Mouse (Mus musculus) lung, embryonic 16.5 days (tissue): ENCODE results near the gene Dlx4. TPM values are rescaled to one million over a fixed set of nuclear protein-coding genes. Genes with fewer than 3 reads are reported as not detected.

Experiments
- ATAC-seq: fragments of 200-750 bp; cut with Nextera tagmentation; 2 replicates; pipeline ENCODE4 v1.8.0; 2017; ENCODE audit warnings: low read depth, mild to moderate bottlenecking, moderate library complexity
- H3K27ac ChIP-seq: fragments of 300-500 bp; sonication (generic); 2 replicates; pipeline ENCODE4 v1.5.1; 2014; ENCODE audit warnings: mild to moderate bottlenecking, control low read depth, low read length
- H3K27me3 ChIP-seq: fragments of 300-500 bp; sonication (generic); 2 replicates; pipeline ENCODE4 v1.6.1; 2014; ENCODE audit warnings: low read depth, low read length, mixed read lengths; ENCODE audit not compliant: control insufficient read depth, insufficient read depth
- H3K36me3 ChIP-seq: fragments of 300-500 bp; sonication (generic); 2 replicates; pipeline ENCODE4 v1.6.1; 2014; ENCODE audit warnings: low read length; ENCODE audit not compliant: control insufficient read depth, insufficient read depth
- H3K4me1 ChIP-seq: fragments of 300-500 bp; sonication (generic); replicated peaks from 2 replicates; pipeline ENCODE4 v1.6.1; 2014; ENCODE audit warnings: low read length, mixed read lengths; ENCODE audit not compliant: control insufficient read depth, insufficient read depth
- H3K4me2 ChIP-seq: fragments of 300-500 bp; sonication (generic); 2 replicates; pipeline ENCODE4 v1.6.1; 2014; ENCODE audit warnings: low read depth, low read length, control low read depth
- H3K4me3 ChIP-seq: fragments of 300-500 bp; sonication (generic); 2 replicates; pipeline ENCODE4 v1.5.1; 2014; ENCODE audit warnings: mild to moderate bottlenecking, low read length, control low read depth
- H3K9ac ChIP-seq: fragments of 300-500 bp; sonication (generic); 2 replicates; pipeline ENCODE4 v1.6.1; 2014; ENCODE audit warnings: low read length, control low read depth
- H3K9me3 ChIP-seq: fragments of 300-500 bp; sonication (generic); 2 replicates; pipeline ENCODE4 v1.6.1; 2016; ENCODE audit warnings: low read length; ENCODE audit not compliant: control insufficient read depth
- WGBS: fragments of 180-500 bp; shearing (Covaris S2); extraction: QIAGEN DNeasy Blood & Tissue Kit; methylation state at CpG from one replicate; pipeline ENCODE4 v1.1.7; 2014; 5-methylcytosine and 5-hydroxymethylcytosine counted together
- polyA plus RNA-seq: library from polyadenylated mRNA; unstranded; fragments of >200 nt; fragmentation: Nextera tagmentation; extraction: Ambion mirVana; gene quantifications from 2 replicates; pipeline ENCODE4 v1.2.1, GENCODE M21; 2015

Gene Dlx4
- polyA plus RNA-seq, 1 experiment from 2014 or later = 1.3 TPM

DNA sequence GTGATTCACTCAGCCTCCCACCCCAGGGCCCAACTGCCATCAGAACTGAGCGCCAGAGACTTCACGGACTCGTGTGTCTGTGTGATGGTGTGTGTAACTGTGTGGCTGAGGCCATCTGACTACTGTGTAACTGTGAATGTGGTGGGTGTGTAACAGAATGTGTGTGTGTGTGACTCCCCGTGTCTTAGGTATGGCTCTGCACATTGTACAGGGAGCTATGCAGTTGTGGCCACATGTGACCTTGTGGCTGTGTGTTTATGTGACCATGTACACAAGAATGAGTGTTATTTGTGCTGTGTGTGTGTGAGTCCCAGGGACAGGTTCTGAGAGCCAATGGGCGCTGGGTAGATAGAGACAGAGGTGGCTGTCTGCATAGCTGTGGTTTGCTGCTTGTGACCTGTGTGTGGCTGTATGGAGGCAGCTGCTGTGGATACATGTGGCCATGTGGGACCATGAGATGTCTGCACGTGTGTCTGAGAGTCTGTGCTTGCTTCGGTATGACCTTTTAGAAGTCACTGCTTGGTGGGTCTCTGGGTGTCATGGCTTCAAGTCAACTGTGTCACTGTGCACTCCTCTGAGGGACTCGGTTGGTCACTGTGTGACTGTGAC, 13.8 kb upstream of the Dlx4 start:
- no peak overlapping the region for H3K4me3 ChIP-seq
- ATAC-seq = 0 out of 2 replicates have a peak, but pooled peaks have one; percentile 17
- H3K27ac ChIP-seq = no peak overlapping the region
- H3K4me1 ChIP-seq = no peaks in the 10 kb centered on the region
- no peaks in the 10 kb centered on the region for H3K9me3 ChIP-seq
- WGBS = 74% methylated on average over 8 of the region's 8 CpGs
- no peak overlapping the region for H3K9ac ChIP-seq
- no peaks in the 10 kb centered on the region for H3K27me3 ChIP-seq
- no peak overlapping the region for H3K4me2 ChIP-seq
- H3K36me3 ChIP-seq = no peaks in the 10 kb centered on the region

- H3K4me3 ChIP-seq = no peak overlapping the region
- H3K4me1 ChIP-seq = no peaks in the 10 kb centered on the region
- H3K36me3 ChIP-seq = no peaks in the 10 kb centered on the region
- no peak overlapping the region for H3K4me2 ChIP-seq
- no peaks in the 10 kb centered on the region for H3K9me3 ChIP-seq
- ATAC-seq = no peak
- 72% methylated on average over 5 of the region's 5 CpGs for WGBS
- no peak overlapping the region for H3K27ac ChIP-seq
- H3K9ac ChIP-seq = no peak overlapping the region
- H3K27me3 ChIP-seq = peaks cover 3% of the 10 kb centered on the region; the same call in 1 of the 2 replicates
These were observed 11.8 kb upstream of the Dlx4 start for GRCm38 (mm10) chr11:95157872-95158271.

- WGBS = 54% methylated on average over 5 of the region's 5 CpGs
- no peaks in the 10 kb centered on the region for H3K36me3 ChIP-seq
- H3K4me3 ChIP-seq = no peak overlapping the region
- H3K4me2 ChIP-seq = no peak overlapping the region
- H3K27ac ChIP-seq = no peak overlapping the region
- H3K4me1 ChIP-seq = no peaks in the 10 kb centered on the region
- H3K27me3 ChIP-seq = peaks cover 5% of the 10 kb centered on the region
- H3K9me3 ChIP-seq = no peaks in the 10 kb centered on the region
- H3K9ac ChIP-seq = no peak overlapping the region
- no peak for ATAC-seq
These were observed 11.3 kb upstream of the Dlx4 start for GRCm38 (mm10) chr11:95157356-95157755.

GRCm38 (mm10) chr11:95155511-95155910, 9.4 kb upstream of the Dlx4 start:
- Histone ChIP-seq H3K27me3 (peaks cover 22% of the 10 kb centered on the region), H3K9ac (no peak overlapping the region), H3K36me3 (no peaks in the 10 kb centered on the region), H3K27ac (no peak overlapping the region), H3K4me1 (0 out of 2 replicates have a peak, but pooled peaks cover 3% of the 10 kb centered on the region), H3K4me3 (no peak overlapping the region), H3K4me2 (no peak overlapping the region), H3K9me3 (no peaks in the 10 kb centered on the region)
- 78% methylated on average over 2 of the region's 2 CpGs for WGBS
- ATAC-seq = no peak

GRCm38 (mm10) chr11:95153681-95154080, 7.6 kb upstream of the Dlx4 start:
- peaks cover 32% of the 10 kb centered on the region for H3K27me3 ChIP-seq
- no peaks in the 10 kb centered on the region for H3K9me3 ChIP-seq
- H3K4me3 ChIP-seq = no peak overlapping the region
- H3K4me1 ChIP-seq = 0 out of 2 replicates have a peak, but pooled peaks cover 6% of the 10 kb centered on the region
- 68% methylated on average over 5 of the region's 5 CpGs for whole genome bisulfite sequencing
- no peak overlapping the region for H3K4me2 ChIP-seq
- no peak overlapping the region for H3K9ac ChIP-seq
- H3K27ac ChIP-seq = no peak overlapping the region
- no peak for ATAC-seq
- H3K36me3 ChIP-seq = no peaks in the 10 kb centered on the region

- 30% methylated on average over 5 of the region's 5 CpGs for WGBS
- 0 out of 2 replicates have a peak, but pooled peaks cover 6% of the 10 kb centered on the region for H3K4me1 ChIP-seq
- peaks cover 37% of the 10 kb centered on the region for H3K27me3 ChIP-seq
- H3K4me3 ChIP-seq = no peak overlapping the region
- ATAC-seq = no peak
- H3K27ac ChIP-seq = no peak overlapping the region
- H3K9ac ChIP-seq = no peak overlapping the region
- no peaks in the 10 kb centered on the region for H3K36me3 ChIP-seq
- no peak overlapping the region for H3K4me2 ChIP-seq
- no peaks in the 10 kb centered on the region for H3K9me3 ChIP-seq
These were observed 7.1 kb upstream of the Dlx4 start for GRCm38 (mm10) chr11:95153116-95153515.

GRCm38 (mm10) chr11:95150269-95151049, 4.4 kb upstream of the Dlx4 start:
- no peak overlapping the region for H3K27ac ChIP-seq
- H3K4me2 ChIP-seq = peak overlapping the region; percentile 28
- H3K4me1 ChIP-seq = peaks cover 15% of the 10 kb centered on the region
- peak overlapping the region; percentile 7; the same call in 1 of the 2 replicates for H3K4me3 ChIP-seq
- no peak for ATAC-seq
- WGBS = 4% methylated on average over 33 of the region's 33 CpGs
- H3K9ac ChIP-seq = no peak overlapping the region
- no peaks in the 10 kb centered on the region for H3K36me3 ChIP-seq
- H3K9me3 ChIP-seq = no peaks in the 10 kb centered on the region
- H3K27me3 ChIP-seq = peaks cover 64% of the 10 kb centered on the region

GRCm38 (mm10) chr11:95149462-95150268, 3.6 kb upstream of the Dlx4 start:
- Histone ChIP-seq H3K9me3 (no peaks in the 10 kb centered on the region), H3K4me2 (peak overlapping the region; percentile 28; the same call in 1 of the 2 replicates), H3K4me1 (peaks cover 22% of the 10 kb centered on the region), H3K9ac (no peak overlapping the region), H3K4me3 (peak overlapping the region; percentile 7; the same call in 1 of the 2 replicates), H3K27me3 (peaks cover 71% of the 10 kb centered on the region), H3K27ac (no peak overlapping the region), H3K36me3 (no peaks in the 10 kb centered on the region)
- 2% methylated on average over 27 of the region's 27 CpGs for WGBS
- no peak for ATAC-seq

- ATAC-seq = no peak
- no peak overlapping the region for H3K9ac ChIP-seq
- H3K4me1 ChIP-seq = peaks cover 22% of the 10 kb centered on the region
- no peak overlapping the region for H3K4me3 ChIP-seq
- H3K27me3 ChIP-seq = peaks cover 80% of the 10 kb centered on the region
- no peaks in the 10 kb centered on the region for H3K9me3 ChIP-seq
- 6% methylated on average over 9 of the region's 9 CpGs for WGBS
- no peak overlapping the region for H3K4me2 ChIP-seq
- no peaks in the 10 kb centered on the region for H3K36me3 ChIP-seq
- H3K27ac ChIP-seq = no peak overlapping the region
These were observed 2.7 kb upstream of the Dlx4 start for GRCm38 (mm10) chr11:95148754-95149153.
